Mouse (Mus musculus): ENCODE results near the gene Qrich2. TPM values are rescaled to one million over a fixed set of nuclear protein-coding genes. Genes with fewer than 3 reads are reported as not detected.
A peak's percentile ranks its signal among the peaks of the same experiment; 100 is the strongest.
"Not testable (repeated sequence)": the region's sequence is repeated elsewhere in the genome, so short reads cannot be mapped to it uniquely, and the experiment has no call there.

Gene Qrich2
- not detected for total RNA-seq (2021)

DNA sequence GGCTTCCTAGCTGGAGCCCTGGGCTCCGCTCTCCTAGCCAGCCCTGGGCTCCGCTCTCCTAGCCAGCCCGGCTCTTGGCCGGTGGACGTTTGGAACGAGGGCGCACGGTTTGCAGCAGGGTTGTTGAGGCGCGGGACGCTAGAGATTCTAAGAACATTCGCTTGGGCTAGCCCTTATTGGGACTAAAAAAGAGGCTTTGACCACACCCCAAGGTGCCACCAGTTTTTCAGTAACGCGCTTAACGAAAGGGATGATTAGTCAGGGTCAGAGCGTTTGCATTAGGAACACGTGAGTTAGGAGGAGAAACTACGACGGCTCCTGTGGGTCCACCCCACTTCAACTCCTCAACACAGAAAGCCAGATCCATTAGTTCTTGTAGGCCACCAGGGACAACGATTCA, at the start of gene Qrich2:
Qrich2 (minus strand) TSS at position 101 of the 400 bp plus-strand sequence.
- intact Hi-C loops (cut with DNase I): no loop called here
- no peak for DNase-seq (ENCODE audit: low spot score in 2 of 2)

DNA sequence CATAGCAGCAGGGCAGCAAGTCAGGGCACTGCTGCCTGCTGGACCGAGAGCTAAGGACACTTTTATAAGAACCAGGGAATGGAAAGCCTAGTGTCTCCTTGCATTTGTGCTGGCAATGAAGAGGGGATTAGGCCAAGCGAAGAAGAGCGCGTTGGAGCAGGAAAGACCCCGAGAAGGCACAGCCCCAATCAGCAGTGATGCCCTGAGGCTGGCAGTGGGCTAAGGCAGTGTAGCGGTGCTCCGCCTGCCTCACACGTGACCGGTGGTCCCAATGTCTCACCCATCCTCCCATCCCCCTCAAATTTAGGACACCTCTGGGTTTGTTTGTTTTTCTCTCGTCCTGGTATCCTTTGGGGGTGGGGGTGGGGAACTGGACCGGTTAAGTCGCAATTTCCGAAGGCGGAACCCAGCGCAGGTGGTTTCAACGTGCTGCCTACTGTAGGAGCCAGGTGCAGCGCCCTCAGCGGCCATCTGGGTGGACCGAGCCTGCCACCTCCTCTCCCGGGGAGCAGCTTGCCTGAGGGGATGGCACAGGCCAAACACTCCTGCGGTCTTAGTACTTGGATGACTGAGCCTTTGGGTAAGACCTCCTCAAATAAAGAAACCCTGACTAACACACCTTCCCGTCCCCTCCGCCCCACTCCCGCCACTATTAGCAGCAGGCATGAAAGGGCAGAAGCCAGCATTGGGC, 49.4 kb upstream of the Qrich2 start:
- DNase-seq (ENCODE audit: low spot score in 2 of 2): no peak
- intact Hi-C loops (cut with DNase I): no loop called here

DNA sequence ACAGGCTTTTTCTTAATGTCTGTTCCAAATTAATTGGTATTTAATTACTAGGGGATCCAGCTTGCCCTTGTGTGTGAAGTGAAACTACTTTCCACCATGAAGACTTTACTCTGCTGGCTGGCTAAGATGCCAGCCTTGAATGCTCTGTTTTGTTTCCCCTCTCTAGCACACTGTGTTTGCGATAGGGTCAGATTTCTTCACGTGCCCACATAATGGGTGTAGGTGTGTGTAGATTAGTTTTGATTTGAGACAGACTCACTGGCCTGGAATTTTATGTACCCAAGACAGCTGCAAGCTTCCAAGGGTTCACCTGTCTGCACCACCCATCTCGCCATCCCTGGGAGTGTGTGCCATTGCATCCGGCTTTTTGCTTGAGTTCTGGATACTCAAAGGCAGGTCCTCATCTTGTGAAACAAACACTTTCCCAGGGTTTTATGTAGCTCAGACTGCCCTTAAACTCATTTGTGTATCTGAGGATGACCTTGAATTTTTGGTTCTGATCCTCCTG, 47.5 kb upstream of the Qrich2 start:
- intact Hi-C loops (cut with DNase I): no loop called here
- no peak for DNase-seq (ENCODE audit: low spot score in 2 of 2)

DNA sequence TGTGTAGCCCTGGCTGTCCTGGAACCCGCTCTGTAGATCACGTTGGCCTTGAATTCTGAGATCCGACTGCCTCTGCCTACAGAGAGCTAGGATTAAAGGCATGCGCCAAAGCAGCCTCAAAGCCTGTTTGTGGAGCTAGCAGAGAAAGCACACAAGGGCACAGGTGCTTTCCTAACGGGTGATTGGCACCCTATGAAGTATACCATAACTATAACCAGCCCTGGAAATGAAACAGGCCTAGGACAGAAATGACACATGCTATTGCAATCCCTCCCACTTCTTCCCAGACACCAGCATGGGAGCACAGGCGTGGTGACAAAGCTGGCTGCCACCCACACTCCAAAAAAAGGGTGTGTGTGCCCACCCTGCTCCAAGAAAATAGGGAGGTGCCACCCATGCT, 46.9 kb upstream of the Qrich2 start:
- intact Hi-C loops (cut with DNase I): no loop called here
- no peak for DNase-seq (ENCODE audit: low spot score in 2 of 2)

DNA sequence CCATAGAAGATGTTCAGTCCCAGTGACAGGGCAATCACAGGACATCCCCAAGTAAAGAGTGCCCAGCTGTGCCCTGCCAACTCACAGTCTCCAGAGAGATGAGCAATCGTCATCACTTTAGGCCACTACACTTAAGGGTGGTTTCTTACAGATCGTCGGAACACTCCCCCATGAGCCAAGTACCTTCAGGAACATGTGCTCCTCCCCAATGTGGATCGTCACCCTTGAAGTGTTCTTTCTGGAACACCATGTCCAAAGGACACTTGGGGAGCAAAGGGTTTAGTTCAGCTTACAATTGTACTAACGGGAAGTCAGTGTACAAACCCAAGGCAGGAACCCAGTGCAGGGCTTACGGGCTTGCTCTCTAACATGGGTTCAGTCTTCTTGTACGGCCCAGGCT, 46.1 kb upstream of the Qrich2 start:
- DNase-seq (ENCODE audit: low spot score in 2 of 2): no peak
- intact Hi-C loops (cut with DNase I): no loop called here

DNA sequence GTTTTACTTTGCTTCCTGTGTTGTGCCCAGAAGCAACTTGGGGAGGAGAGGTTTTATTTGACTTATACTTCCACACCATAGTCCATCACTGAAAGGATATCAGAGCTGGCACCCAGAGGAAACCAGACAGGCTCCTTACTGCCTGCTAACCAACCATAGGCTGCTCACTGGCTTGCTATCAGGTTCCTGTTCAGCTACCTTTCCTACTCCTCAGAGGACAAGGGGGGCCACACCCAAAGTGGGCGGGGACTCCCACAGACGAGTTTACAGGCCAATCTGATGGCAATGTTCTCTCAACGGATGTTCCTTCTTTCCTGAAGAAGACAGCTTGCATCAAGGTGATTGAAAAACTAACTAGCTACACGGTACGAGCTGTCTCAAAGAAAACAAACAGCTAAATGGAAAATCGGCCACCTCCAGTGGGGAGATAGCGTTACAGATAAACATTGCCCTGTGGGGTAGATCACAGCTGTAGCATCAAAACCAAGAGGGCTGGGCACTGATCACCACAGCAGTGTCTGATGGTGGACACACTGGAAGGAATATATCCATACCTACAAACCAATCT, 45.3 kb upstream of the Qrich2 start:
- intact Hi-C loops (cut with DNase I): no loop called here
- no peak for DNase-seq (ENCODE audit: low spot score in 2 of 2)

DNA sequence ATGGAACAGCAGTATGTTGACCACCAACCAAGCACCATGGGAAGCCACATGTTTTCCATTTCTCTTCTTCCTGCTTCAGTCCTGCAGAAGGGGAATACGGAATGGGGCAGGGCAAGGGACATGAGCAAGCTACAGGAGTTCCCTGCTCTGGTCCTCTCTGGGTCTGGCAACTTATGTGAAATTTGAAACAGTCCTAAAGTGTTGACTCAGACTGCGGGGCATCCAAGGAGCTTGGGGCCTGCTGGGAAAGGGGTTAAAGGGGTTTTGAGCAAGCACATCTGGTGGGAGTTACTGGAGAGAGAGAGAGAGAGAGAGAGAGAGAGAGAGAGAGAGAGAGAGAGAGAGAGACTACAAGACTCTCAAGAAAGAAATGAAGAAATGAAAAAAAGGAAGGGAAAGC, 42.6 kb upstream of the Qrich2 start:
- no peak for DNase-seq (ENCODE audit: low spot score in 2 of 2)
- intact Hi-C loops (cut with DNase I): no loop called here

DNA sequence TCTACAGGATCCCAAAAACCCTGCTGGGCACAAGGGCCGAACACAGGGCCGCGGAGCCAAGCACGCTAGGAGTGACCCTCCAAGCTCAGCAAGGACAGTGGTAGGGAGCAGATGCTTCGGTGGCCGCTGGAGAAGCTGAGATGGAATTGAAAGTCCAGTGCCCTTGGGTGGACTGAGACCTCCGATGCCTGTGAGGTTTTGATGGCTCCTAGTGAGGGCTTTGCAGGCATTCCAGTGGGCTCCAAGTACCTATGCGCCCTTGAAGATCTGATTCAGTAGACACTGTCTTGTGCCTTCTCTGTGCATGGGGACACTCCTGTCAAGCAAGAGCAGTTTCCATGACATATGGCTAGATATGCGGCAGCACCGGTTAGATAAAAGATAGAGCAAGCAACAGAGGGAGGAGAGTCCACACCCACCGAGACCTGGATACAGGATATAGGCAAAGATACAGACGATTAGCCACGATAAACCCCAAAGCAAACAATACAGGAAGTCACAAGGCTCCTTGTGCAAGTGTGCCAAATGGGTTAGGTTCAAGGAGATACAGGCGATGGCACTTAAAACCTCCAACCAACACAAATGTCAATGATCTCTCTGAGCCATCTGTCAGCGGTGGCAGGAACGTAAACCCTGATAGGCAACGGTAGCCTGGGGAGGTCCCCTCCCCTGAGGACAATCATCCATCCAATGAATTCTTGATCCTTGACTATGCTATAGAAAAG, 40.3 kb upstream of the Qrich2 start:
- DNase-seq (ENCODE audit: low spot score in 2 of 2): no peak
- intact Hi-C loops (cut with DNase I): no loop called here

DNA sequence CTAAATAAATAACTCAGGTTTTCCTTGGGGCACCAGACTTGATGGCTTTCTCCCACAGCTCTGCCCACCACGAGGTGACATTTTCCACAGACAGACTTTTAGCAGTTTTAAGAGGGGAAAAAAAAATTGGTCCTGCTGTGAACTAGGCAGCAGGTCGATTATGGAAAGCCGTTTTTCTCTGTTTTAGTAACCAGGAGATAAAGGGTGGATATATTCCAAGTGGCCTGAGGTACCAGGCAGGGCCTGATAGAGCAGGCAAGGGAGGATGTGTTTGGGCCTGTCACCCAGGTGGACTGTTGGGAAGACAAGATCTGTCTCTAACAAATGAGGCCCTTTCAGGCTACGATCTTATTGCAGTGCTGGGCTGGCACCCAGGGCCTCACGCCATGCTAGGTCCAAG, 39.5 kb upstream of the Qrich2 start:
- no peak for DNase-seq (ENCODE audit: low spot score in 2 of 2)
- intact Hi-C loops (cut with DNase I): no loop called here

DNA sequence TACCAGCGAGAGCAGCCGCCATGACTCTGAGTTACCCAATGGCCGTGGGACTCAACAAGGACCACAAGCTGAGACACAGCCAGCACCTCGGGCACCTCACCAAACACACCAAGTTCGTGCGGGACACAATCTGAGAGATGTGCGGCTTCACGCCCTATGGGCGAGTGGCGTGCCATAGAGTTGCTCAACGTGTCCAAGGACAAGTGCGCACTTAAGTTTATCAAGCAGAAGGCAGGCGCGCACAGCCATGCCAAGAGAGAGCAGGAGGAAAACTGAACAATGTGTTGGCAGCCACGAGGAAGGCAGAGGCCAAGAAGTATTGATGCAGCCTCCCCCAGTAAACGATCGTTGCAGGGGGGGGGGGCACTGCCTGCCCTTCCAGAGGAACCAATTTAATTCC, 38.5 kb upstream of the Qrich2 start:
- intact Hi-C loops (cut with DNase I): no loop called here
- DNase-seq (ENCODE audit: low spot score in 2 of 2): no peak

DNA sequence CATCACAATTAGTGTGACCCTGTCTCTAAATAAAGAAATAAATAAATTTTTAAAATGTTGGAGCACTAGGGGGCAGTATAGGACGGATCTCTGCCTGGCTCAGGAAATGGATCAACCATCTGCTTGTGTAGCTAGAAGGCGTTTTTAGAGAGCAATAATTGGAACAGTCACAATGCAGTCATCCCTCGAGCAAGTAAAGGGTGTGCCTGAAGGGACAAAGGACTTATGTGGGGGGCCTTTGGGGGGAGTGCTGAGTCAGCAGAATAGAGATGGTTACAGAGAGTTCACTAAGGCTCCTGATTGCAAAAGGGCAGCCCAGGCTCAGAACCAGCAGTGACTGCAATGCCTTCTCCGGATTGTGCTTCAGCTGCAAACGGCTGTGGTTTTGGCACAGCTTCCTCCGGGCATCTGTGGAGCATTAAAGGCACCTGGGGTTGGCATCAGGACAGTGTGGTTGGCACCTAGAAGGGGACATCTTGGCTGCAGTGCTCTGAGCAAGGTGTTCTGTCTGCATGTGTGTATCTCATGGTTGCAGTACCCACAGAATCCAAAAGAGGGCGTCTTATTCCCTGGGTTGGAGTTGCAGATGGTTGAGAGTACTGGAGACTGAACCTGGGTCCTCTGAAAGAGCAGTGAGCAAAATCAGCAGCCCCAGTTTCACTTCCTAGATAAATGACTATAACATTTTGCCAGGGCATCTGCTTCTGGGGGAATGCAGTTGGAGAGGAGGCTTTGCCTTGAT, 35.1 kb upstream of the Qrich2 start:
- peak in 1 of 2 experiments; percentile 14 for DNase-seq (ENCODE audit: low spot score in 2 of 2)
- intact Hi-C loops (cut with DNase I): loop anchor here (2.0 kb wide), 1 partner anchor 34 kb away; no protein-coding TSS in a partner anchor

DNA sequence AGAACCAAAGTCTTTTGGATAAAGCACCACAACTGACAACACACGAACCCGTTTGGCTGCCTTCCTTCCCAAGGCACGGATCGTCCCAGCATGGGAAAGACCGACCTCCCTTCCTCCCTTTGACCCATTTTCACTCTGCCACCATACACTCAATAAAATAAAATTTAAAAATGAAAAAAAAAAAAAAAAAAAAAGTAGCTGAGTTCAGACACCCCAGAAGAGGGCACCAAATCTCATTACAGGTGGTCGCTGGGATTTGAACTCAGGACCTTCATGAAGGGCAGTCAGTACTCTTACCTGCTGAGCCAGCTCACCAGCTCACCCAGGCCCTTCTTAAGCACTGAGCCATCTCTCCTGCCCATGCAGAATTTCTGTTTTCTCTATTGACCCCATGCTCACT, 33.0 kb upstream of the Qrich2 start:
- DNase-seq (ENCODE audit: low spot score in 2 of 2): no peak
- intact Hi-C loops (cut with DNase I): no loop called here

DNA sequence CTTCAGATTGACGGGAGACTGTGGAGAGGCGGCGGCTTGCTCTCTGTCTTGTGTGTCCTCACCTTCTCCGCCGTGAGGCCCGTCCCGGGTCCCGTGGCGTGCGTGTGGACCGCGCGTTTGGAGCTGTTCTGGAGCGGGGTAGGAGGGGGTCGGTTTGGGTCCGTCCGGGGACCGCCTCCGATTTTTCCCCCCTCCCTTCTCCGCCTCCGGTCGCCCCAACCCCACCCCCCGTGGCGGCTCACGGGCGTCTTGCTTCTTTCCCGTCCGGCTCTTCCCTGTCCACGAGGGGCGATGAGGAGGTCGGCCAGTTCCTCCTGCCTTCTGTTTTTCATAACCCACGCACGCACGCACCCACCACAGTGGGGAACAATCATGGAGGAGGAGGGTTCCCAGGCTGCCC, 32.6 kb upstream of the Qrich2 start:
- intact Hi-C loops (cut with DNase I): no loop called here
- no peak for DNase-seq (ENCODE audit: low spot score in 2 of 2)

DNA sequence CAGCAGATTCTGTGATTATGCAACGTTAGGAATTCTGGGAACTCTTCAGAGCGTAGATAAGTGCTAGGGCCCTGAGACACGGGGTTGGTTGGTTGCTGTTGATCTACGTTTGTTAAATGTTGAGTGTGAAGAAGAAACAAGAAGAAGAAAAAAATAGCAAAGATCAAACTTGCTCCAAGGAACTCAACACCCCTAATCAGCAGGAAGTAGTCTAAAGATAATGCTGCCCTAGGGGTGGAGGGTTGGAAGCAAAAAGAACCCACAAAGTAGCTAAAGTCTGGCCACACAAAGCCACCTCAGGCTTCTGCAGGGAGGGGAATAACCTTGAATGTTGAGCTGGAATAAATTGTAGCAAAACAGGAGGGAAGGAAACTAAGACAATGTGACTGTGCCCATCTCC, 31.3 kb upstream of the Qrich2 start:
- no peak for DNase-seq (ENCODE audit: low spot score in 2 of 2)
- intact Hi-C loops (cut with DNase I): no loop called here

DNA sequence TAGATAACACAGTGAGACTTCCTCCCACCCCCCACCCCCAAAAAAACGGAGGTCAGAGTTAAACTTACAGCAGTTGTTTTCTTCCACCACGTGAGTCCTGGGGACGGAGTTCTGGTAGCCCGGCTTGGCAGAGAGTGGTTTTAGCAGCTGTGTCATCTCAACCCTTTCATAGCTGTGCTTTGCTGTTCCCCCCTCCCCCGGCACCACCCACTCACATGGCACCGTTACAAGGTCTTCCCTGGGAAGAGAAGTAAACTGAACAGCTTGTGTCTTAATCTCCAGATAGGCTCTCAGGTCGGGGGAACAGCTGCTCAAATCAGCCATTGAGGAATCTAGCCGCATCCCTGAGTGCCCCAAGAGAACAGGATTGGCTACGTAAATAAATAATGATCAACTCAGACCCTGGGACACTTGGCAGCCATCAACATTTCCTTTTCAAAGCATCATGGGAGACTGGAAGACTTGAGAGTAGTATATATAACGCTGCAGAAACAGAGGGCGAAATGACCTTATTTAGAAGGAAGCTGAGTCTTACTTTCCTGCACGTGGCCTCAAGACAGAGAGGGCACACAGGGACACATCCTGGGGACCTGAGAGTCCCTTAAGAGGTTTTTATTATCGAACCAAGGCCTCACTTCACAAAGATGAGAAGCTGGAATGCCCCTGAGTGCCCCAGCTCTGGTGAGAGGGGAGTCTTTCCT, 28.6 kb upstream of the Qrich2 start:
- intact Hi-C loops (cut with DNase I): loop anchor here (5.0 kb wide), 1 partner anchor 38 kb away; the partner anchor contains the start of gene Sphk1
- peak; percentile 66 to 75 for DNase-seq (ENCODE audit: low spot score in 2 of 2)

DNA sequence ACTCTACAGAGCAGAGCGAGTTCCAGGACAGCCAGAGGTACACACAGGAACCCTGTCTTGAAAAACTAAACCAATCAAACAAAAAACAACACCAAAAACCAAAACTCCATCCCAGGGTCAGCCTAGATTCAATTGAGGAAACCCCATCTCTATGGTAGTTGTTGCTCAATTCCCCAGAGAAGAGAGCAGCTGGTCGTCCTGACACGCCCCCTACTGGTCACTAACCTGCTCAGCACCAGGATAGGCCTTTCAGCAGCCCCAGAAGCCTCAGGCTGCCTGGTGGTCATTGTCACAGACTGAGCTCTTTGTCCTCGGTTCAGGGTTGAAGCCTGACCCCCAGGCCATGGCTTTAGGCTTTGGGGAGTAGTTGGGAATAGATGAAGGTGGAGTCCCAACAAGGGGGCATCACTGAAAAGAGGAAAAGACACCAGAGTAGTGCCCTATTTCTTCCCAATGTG, 27.8 kb upstream of the Qrich2 start, which contains the start of gene Prpsap1:
Prpsap1 (minus strand) TSS at position 408 of the 458 bp plus-strand sequence.
- intact Hi-C loops (cut with DNase I): loop anchor here (5.0 kb wide), 1 partner anchor 38 kb away; the partner anchor contains the start of gene Sphk1

DNA sequence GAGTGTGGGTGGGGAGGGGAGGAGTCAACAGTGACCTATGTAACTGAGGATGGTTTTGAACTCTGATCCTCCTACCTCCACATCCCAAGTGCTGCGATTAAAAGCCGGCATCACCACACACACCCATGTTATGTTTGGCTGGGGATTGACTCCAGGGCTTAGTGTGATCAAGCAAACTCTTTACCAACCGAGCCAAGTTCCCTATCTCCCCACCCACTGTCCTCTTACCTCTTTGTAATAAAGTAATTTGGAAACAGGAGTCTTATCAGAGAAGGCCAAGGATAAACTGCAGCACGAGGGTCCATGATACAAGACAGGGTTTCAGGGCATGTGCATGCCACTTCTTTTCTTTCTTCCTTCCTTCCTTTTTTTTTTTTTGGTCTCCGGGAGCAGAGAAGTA, 27.1 kb upstream of the Qrich2 start:
- intact Hi-C loops (cut with DNase I): loop anchor here (5.0 kb wide), 1 partner anchor 39 kb away; the partner anchor contains the start of gene Sphk1
- DNase-seq (ENCODE audit: low spot score in 2 of 2): no peak

More for the DNA sequence above, 27.8 kb upstream of the Qrich2 start, which contains the start of gene Prpsap1:
- DNase-seq (ENCODE audit: low spot score in 2 of 2): no peak

DNA sequence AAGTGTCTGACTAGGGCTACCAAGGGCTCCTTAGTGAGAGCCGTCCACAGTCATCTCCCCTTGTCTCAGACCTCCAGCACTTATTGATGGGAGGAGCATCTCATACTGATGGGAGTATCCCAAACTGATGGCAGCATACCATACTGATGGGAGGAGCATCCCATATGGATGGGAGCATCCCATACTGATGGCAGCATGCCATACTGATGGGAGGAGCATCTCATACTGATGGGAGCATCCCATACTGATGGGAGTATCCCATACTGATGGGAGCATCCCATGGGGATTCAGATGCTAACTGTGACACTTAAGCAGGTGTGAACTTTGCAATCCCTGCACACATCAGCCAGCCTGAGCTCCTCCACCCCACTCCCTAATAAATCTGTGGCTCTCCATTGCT, 26.5 kb upstream of the Qrich2 start:
- not testable (repeated sequence) for DNase-seq (ENCODE audit: low spot score in 2 of 2)
- intact Hi-C loops (cut with DNase I): loop anchor here (5.0 kb wide), 1 partner anchor 40 kb away; the partner anchor contains the start of gene Sphk1

DNA sequence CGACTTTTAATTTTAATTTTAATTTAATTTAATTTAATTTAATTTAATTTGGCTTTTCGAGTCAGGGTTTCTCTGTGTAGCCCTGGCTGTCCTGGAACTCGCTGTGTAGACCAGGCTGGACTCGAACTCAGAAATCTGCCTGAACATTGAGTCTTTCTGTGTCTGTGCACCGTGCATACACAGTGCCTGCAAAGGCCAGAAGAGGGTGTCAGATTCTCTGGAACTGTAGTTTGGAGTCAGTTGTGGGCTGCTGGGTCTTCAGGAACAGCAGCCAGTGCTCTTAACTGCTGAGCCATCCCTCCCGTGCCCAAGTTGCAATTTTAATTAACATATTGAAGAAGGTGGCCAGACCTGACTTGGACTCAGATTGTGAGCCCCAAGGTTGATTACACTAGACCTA, 25.3 kb upstream of the Qrich2 start:
- DNase-seq (ENCODE audit: low spot score in 2 of 2): no peak
- intact Hi-C loops (cut with DNase I): loop anchor here (5.0 kb wide), 1 partner anchor 41 kb away; the partner anchor contains the start of gene Sphk1
